Mouse (Mus musculus) lung, adult 2 months (tissue): ENCODE results near the gene Sumo1.

Source experiments
- CTCF ChIP-seq: fragments of 200-500 bp; IDR thresholded peaks from 2 replicates; pipeline ENCODE4 v1.5.1; 2011; ENCODE audit warnings: mild to moderate bottlenecking, low read length, control low read depth; ENCODE audit not compliant: insufficient read depth
- POLR2A ChIP-seq: fragments of 200-500 bp; IDR thresholded peaks from 2 replicates; pipeline ENCODE4 v1.6.1; 2011; ENCODE audit warnings: low read depth, mild to moderate bottlenecking, control low read depth, low read length, borderline replicate concordance; ENCODE audit errors: extremely low read depth

DNA sequence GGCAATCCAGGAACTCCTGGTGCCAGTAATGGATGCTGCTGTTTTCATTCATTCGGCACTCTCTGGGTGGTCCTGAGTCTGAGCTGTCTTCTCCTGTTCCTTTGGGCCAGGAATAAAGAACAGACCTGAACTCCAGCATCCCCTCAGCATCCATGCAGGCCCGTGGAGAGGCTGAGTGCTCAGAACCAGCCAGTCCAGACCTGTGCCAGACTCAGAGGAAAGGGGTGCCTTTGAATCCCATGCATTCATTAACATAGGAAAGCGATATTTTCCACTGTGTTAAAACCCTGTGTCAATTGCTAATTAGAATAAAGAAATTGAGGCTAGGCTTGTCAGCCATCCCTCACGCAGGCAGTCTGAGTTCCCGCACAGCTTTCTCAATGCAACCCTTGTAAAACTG lies 116.9 kb downstream of the Sumo1 start:
- no peak for TF ChIP-seq CTCF
- no peak for TF ChIP-seq POLR2A
